Mouse (Mus musculus) myocyte (in vitro differentiated cells): ENCODE measurements at regions not wholly inside any gene's neighbourhood (a gene's known extent, or its start where the extent isn't known, plus 50 kb on each side); places are given as distances from the start of the nearest gene placed in this dataset.

Source experiments
- E2F4 ChIP-seq: IDR thresholded peaks from one replicate; pipeline ENCODE4 v1.6.1; 2011; ENCODE audit warnings: mild to moderate bottlenecking, control low read depth, moderate library complexity; ENCODE audit not compliant: insufficient read depth
- MAX ChIP-seq: IDR thresholded peaks from one replicate; pipeline ENCODE4 v1.6.1; 2011; ENCODE audit warnings: low read depth, mild to moderate bottlenecking, control low read depth
- MYOD1 ChIP-seq, 3 experiments: IDR thresholded peaks; one replicate each; pipeline ENCODE4 v1.6.1; 2011; ENCODE audit warnings: control low read depth in 2 of 3, low read depth in 2 of 3, mild to moderate bottlenecking in 2 of 3, moderate library complexity in 1 of 3; ENCODE audit not compliant: insufficient read length in 2 of 3, control insufficient read depth in 1 of 3
- MYOG ChIP-seq, 3 experiments: IDR thresholded peaks; one replicate each; pipeline ENCODE4 v1.6.1; 2011; ENCODE audit warnings: control low read depth in 2 of 3, low read depth in 2 of 3, mild to moderate bottlenecking in 2 of 3; ENCODE audit not compliant: insufficient read length in 2 of 3, control insufficient read depth in 1 of 3, insufficient read depth in 1 of 3
- POLR2A ChIP-seq: IDR thresholded peaks from one replicate; pipeline ENCODE4 v1.6.1; 2011; ENCODE audit warnings: low read depth, mild to moderate bottlenecking, control low read depth, moderate library complexity; ENCODE audit not compliant: insufficient read length
- POLR2AphosphoS2 ChIP-seq: IDR thresholded peaks from one replicate; pipeline ENCODE4 v1.6.1; 2011; ENCODE audit warnings: low read depth, control low read depth; ENCODE audit not compliant: insufficient read length
- REST ChIP-seq: IDR thresholded peaks from one replicate; pipeline ENCODE4 v1.6.1; 2011; ENCODE audit warnings: mild to moderate bottlenecking, control low read depth, moderate library complexity; ENCODE audit not compliant: insufficient read depth, insufficient read length
- SRF ChIP-seq: IDR thresholded peaks from one replicate; pipeline ENCODE4 v1.6.1; 2011; ENCODE audit warnings: low read depth; ENCODE audit not compliant: control insufficient read depth, insufficient read length
- TCF12 ChIP-seq: IDR thresholded peaks from one replicate; pipeline ENCODE4 v1.6.1; 2011; ENCODE audit warnings: mild to moderate bottlenecking, control low read depth; ENCODE audit not compliant: poor library complexity, insufficient read depth, severe bottlenecking
- USF1 ChIP-seq: IDR thresholded peaks from one replicate; pipeline ENCODE4 v1.6.1; 2011; ENCODE audit warnings: low read depth, mild to moderate bottlenecking, control low read depth, moderate library complexity

- no peak for TF ChIP-seq MAX
- no peak for TF ChIP-seq POLR2AphosphoS2
- TF ChIP-seq POLR2A: no peak
- no peak for TF ChIP-seq USF1
- TF ChIP-seq TCF12: no peak
- no peak for TF ChIP-seq SRF
- TF ChIP-seq MYOG (IDR thresholded peaks at IDR 0.05; ENCODE audit: control insufficient read depth in 1 of 3, insufficient read depth in 1 of 3, insufficient read length in 2 of 3, low read depth in 2 of 3): no peak
- no peak for TF ChIP-seq E2F4
- TF ChIP-seq REST: no peak
- no peak for TF ChIP-seq MYOD1 (IDR thresholded peaks at IDR 0.05; ENCODE audit: control insufficient read depth in 1 of 3, insufficient read length in 2 of 3, low read depth in 2 of 3)
Measured at GRCm38 (mm10) chr5:102328197-102328784, 152.9 kb upstream of the Arhgap24 start.
